Mouse (Mus musculus): ENCODE results near the gene Card10.

Gene Card10

DNA sequence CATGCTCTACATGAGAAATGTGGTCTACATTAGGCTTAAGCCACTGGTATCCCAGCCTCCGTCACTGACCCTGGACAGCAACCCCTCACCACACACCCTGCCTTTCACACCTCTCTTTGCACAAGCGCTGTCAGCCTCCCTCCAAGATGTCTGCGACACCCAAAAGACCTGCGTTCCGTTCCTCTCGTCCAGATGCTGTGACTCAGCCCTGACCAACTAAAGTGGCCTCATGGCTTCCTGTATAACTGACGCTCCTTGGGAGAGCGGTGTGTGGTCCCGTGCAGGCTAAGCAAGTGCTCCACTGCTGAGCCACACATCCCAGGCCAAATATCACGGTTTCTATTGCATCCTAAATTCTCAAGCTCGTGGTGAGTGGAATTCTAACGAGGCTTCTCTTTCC lies 62.2 kb downstream of the Card10 start:
- in situ Hi-C loops (cut with MboI; ENCODE audit: low sequenced_read_pairs) = no loop called here

DNA sequence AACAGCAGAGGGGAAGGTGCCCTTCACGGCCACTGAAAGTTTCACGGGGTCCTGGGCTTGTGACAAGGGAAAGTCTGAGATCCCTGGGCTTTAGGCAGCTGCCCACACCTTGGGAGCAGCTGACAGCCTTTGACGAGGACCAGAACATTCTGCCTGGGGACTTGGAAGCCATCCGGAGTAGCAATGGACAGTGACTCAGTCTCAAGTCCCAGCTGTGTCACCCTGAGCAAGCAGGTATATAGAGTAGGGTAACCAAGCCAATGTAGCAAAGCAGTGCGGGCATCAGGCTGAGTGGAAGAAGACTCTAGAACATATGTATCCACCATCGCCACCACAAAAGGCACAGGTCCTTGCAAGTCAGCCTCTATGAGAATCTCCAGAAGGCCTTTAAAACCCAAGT lies 65.7 kb downstream of the Card10 start:
- in situ Hi-C loops (cut with MboI; ENCODE audit: low sequenced_read_pairs) = no loop called here

DNA sequence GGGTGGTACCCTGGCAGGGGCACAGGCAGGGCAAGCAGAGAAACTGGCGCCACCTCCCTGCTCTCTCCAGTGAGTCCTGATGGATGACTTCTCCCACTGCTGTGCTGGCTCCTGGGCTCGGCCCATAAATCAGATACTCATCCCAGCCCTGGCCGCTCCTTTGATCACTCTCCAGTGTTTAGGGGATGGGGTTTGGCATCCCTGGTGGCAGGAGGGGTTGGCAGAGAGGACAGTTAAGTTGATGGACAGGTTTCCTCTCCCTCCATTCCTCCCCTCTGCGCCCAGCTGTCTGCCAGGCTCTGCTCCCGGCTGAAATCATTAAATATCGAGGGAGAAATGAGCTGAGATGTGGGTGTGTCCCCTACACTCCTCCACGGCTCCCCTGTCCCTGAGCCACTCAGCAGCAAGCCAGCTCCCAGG lies 66.2 kb downstream of the Card10 start:
- in situ Hi-C loops (cut with MboI; ENCODE audit: low sequenced_read_pairs) = no loop called here

DNA sequence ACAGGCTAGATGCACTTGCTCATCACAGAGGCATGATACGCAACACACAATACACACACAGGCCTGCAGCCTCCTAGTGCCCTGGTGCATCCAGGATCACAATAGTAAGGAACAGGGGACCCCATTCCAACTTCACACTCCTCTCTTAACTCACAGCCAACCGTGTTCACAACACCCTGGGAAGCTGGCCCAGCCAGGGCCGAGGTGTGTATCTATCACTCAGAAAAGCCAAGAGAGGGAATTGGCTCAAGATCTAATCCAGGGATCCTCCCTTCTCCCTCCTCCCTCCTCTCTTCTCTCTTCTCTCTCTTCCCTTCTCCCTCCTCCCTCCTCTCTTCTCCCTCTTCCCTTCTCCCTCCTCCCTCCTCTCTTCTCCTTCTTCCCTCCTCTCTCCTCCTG lies 66.7 kb downstream of the Card10 start:
- in situ Hi-C loops (cut with MboI; ENCODE audit: low sequenced_read_pairs) = no loop called here

DNA sequence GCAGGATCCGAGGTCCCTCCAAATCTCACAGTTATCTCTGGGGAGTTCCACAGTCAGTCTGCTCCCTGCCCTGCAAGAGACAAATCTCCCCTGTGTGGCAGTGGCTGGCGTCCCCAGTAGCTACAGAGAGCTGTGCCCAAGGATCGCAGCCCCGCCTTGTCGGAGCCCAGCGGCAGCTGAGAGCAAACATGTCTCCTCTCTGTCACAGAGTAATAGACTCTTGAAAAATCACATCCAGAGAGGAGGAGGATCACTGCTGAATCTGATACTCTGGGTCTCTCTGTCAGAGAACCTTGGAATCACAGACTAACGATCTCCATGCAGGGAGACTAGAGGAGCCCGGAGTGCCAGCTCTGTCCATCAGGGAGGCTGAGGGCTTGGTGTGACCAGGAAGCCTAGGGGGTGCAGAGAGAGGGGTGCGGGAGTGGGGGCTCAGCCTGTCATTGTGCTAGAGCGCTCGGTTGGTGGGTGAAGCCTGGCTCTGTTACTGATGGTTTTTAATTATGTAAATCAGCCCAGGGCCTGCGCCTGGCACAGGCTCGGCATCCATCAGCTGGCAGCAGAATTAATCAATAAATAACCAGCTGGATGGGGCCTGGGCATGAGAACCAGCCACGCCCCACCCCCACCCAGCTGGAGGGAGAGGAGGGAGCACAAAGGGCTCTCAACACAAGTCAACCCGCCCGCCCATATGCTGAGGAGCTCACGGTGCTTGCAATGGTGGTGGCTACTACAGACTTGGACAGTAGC lies 67.2 kb downstream of the Card10 start:
- in situ Hi-C loops (cut with MboI; ENCODE audit: low sequenced_read_pairs) = no loop called here

DNA sequence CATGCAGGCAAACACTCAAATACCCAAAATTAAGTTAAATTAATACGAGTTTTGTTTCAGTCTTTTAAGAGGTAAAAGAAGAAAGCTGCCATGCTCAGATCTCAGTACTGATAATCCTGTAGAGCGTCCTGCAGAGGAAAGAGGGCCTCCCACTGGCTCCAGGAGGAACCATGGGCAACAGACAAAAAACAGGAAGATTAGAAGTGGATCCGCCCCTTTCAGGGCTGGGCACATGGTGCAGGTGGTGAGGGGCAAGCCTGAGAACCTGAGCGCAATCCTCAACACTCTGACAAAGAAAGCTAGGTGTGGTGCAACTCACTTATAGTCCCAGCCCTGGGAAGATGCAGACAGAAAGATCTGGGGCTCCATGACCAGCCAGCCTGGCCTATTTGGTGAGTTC lies 71.0 kb downstream of the Card10 start:
- in situ Hi-C loops (cut with MboI; ENCODE audit: low sequenced_read_pairs) = no loop called here

DNA sequence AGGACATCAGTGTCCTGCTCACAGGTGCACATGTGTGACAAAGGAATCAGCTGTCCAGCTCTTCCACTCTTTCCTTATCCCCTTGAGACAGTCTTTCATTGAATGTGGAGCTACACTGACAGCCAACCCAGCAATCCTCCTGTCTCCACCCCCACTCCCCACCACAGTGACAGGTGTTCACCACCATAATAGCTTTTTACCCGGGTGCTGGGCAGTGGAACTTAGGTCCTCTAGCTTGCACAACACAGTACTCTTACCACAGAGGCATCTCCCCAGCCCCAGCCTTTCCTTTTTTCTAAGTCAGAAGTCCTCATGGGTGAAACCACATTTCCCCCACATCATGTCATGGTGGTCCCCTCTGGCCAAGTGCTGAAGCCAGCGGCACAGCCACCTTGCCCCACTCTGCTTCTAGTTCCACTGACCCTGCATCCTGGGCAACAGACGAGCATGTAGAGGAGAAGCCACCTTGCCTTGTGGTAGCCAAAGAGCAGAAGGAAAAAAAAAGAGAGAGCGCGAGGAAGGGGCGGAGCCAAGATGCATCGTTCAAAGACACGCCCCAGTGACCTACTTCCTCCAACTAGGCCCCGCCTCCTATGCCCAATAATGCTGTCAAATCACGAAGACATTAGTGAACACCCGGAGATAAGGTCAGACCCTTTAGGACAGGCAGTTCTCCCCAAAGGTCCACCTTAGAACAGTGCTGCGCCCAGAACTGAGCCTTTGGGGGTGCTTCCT lies 72.4 kb downstream of the Card10 start:
- in situ Hi-C loops (cut with MboI; ENCODE audit: low sequenced_read_pairs) = no loop called here

DNA sequence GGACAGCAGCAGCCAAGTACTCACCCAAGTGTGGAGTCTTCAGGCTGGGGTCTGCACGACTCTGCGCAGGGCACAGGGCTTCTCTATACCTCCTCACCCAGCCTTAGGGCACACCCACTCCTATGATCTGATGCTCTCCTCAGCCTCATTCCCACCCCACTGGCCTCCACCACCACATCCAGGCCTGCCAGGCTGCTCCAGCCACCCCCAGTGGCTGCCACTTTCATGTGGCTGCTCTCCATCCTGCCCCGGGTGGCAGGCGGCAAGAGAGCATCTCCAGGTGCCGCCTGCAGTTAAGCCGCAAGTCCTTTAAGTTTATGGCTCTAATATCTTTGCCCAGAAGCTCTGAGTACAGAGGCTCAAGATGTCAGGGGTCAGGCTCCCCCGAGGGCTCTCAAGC lies 76.1 kb downstream of the Card10 start:
- in situ Hi-C loops (cut with MboI; ENCODE audit: low sequenced_read_pairs) = no loop called here

Measured in CH12F3 (cell line).